Mouse (Mus musculus) liver, embryonic 14.5 days (tissue): ENCODE data around the gene Pcsk4.

Source experiments
- CTCF ChIP-seq: IDR thresholded peaks from 2 replicates; pipeline ENCODE4 v1.5.1; 2016; ENCODE audit warnings: antibody characterized with exemption, low read depth, control low read depth
- EP300 ChIP-seq: IDR thresholded peaks from 2 replicates; pipeline ENCODE4 v1.6.1; 2016; ENCODE audit warnings: antibody characterized with exemption, low read depth

- TF ChIP-seq CTCF, result no peak
- TF ChIP-seq EP300, result no peak
Observed at GRCm38 (mm10) chr10:80314494-80315001, 14.8 kb downstream of the Pcsk4 start.
